Mouse (Mus musculus): ENCODE measurements at regions not wholly inside any gene's neighbourhood (a gene's known extent, or its start where the extent isn't known, plus 50 kb on each side); places are given as distances from the start of the nearest gene placed in this dataset.

GRCm38 (mm10) chr9:83273361-83273975 is 127.0 kb upstream of the Hmgn3 start:
- DNase-seq, result peak; percentile 31

DNA sequence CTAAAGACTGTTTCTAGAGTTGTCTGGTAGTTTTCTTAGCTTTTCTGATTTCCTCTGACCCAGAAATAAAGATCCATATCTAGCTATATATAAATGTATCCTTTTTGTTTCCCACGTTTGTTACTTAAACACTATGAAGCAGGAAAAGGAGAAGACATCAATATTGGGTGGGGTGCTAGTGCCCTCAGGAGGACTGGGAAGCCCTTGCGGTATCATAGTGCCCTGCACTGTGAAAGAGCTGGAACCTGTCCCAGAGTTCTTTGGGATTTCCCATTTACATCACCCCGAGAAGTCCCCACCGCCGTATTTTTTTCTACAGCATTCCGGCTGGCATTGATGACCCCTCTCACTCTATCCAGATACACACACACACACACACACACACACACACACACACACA is 119.3 kb upstream of the Hmgn3 start:
- no peak for DNase-seq

- no peak for DNase-seq
Measured at GRCm38 (mm10) chr9:83259511-83259910, 113.0 kb upstream of the Hmgn3 start.

GRCm38 (mm10) chr9:83258986-83259385 is 112.5 kb upstream of the Hmgn3 start:
- no peak for DNase-seq

DNA sequence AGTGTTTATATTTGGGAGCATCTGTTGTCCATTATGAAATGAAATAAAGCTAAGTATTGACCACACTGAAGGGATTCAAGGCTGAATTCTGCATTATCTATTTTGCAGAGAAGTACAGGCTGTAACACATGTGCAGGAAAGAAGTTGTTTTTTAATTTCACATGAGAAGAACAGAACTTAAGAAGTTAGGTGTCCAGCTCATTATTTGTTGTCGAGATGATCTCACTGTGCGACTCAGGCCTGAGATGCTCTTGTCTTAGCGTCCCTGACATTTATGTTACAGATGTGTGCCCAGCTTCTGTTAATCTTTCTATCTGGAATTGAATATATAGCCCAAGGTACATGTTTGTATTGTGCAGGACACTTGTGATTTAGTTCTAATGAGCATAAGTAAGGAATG is 112.0 kb upstream of the Hmgn3 start:
- DNase-seq, result no peak

DNA sequence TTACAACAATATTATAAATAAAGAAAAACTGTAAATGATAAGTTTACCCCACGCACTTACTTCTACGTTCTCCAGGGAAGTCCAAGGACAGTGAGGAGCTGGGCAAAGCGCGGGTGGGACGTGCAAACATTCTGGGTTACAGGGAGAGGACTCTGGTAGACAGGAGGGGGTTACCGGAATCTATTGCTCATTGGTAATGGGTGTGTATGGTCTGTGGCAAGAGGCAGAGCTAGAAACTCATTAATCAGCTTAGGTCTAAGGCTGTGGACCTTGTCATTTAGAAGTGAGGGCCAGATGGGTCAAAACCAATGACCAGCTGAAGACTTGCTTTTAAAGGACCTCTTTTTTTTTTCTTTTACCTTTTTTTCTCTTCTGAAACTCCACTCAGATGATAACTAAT is 107.9 kb upstream of the Hmgn3 start:
- DNase-seq, result no peak

- DNase-seq, result no peak
Measured at GRCm38 (mm10) chr9:83253789-83254188, 107.3 kb upstream of the Hmgn3 start.

DNA sequence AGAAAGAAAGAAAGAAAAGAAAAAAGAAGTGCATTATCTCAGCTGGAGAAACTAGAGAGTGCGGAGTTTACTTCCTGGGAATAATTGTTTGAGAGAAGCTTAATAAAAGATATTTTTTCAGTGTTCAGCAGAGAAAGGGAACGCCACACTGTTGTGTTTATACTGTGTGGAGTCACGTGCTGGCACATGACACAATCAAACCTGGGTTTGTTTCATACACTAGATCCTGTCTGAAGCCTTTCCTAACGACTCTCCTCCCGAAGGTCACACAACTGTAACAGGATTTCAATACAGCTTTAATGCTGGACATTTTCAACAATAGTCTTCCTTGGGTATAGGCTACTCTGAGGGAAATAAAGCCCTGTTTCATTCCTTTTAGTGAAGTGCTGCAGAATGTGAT is 105.3 kb upstream of the Hmgn3 start:
- DNase-seq, result no peak

- peak; percentile 16 for DNase-seq
Measured at GRCm38 (mm10) chr9:83249871-83250270, 103.4 kb upstream of the Hmgn3 start.

- no peak for DNase-seq
Measured at GRCm38 (mm10) chr9:83248164-83248730, 101.8 kb upstream of the Hmgn3 start.

DNA sequence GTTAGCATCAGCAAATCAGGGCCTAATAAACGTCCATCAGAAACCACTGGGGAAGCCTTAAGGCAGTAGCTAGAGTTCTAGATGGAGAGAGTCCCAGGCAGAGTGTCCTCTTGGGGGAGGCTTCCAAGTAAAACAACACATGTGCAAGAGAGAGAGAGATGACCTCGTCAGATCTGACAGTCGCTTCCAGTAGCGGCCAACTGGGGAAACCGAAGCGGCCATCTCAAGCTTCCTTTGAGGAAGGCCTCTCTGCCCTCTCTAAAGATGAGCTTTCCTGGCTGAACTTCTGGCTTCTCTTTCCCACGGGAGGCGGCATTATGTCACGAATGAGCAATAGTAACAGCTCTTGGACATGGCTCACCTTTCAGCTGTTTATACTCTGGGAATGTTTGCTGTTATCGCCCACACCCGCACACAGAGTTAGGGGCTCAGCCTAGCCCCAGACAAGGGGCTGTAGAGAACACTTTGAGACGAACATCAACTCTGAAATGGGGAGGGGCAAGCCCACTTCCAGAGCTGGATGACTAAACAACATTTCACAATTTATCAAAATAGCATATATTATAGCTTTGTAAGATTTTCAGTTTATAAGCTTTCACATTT is 100.7 kb upstream of the Hmgn3 start:
- DNase-seq, result no peak

GRCm38 (mm10) chr9:83241119-83241518 is 94.6 kb upstream of the Hmgn3 start:
- no peak for DNase-seq

- no peak for DNase-seq
Measured at GRCm38 (mm10) chr9:83239097-83239496, 92.6 kb upstream of the Hmgn3 start.

DNA sequence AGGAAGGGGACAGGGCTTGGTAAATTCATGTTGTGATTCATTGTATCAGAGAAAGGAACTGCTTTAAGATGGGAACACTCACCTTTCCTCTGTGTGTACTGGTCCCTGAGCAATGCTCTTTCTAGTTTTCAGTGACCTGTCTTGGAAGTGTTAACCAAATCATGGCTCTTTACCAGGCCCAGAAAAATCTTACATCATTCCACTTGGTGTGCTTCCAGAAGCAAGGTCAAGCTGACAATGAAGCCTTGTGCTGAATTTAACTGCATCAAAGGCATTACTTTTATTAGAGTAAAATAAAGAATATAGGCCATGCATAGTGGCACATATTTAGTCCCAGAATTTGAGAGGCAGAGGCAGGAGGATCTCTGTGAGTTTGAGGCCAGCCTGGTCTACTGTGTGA is 75.4 kb upstream of the Hmgn3 start:
- no peak for DNase-seq

- DNase-seq, result no peak
Measured at GRCm38 (mm10) chr9:83202583-83202982, 56.1 kb upstream of the Hmgn3 start.

- DNase-seq, result no peak
Measured at GRCm38 (mm10) chr9:83199771-83200170, 53.3 kb upstream of the Hmgn3 start.

- DNase-seq, result no peak
Measured at GRCm38 (mm10) chr9:83199176-83199575, 52.7 kb upstream of the Hmgn3 start.

GRCm38 (mm10) chr9:83197013-83197412 is 50.5 kb upstream of the Hmgn3 start:
- no peak for DNase-seq

Data from adrenal gland, postnatal 25 days (tissue).